Mouse (Mus musculus) WW6 (cell line): ENCODE results near the gene Nme1.

Experiments
- DNase-seq: peaks from one replicate; pipeline ENCODE4 v3.0.0-alpha.2; 2013; ENCODE audit warnings: low read depth, low spot score

Gene Nme1

GRCm38 (mm10) chr11:93968005-93968847 is at the start of gene Nme1, which contains the start of gene Gm20390:
Nme1 (minus strand) TSS chr11:93968521.
Gm20390 (minus strand) TSS chr11:93968293.
- DNase-seq: peak; percentile 99

GRCm38 (mm10) chr11:94003346-94003745 is 35.0 kb upstream of the Nme1 start:
- DNase-seq: no peak

- no peak for DNase-seq
Measured at GRCm38 (mm10) chr11:93999276-93999675, 31.0 kb upstream of the Nme1 start.

- DNase-seq: no peak
Measured at GRCm38 (mm10) chr11:93997141-93997775, 28.9 kb upstream of the Nme1 start.

GRCm38 (mm10) chr11:93996306-93997140 is 28.2 kb upstream of the Nme1 start:
- no peak for DNase-seq

- DNase-seq: peak; percentile 90
Measured at GRCm38 (mm10) chr11:93995720-93996305, 27.5 kb upstream of the Nme1 start, which contains the start of gene Spag9. Spag9 (plus strand) TSS chr11:93996091.

- DNase-seq: no peak
Measured at GRCm38 (mm10) chr11:93995111-93995719, 26.9 kb upstream of the Nme1 start.

GRCm38 (mm10) chr11:93994531-93994930 is 26.2 kb upstream of the Nme1 start:
- DNase-seq: no peak

- no peak for DNase-seq
Measured at GRCm38 (mm10) chr11:93988328-93989062, 20.2 kb upstream of the Nme1 start.

- DNase-seq: no peak
Measured at GRCm38 (mm10) chr11:93987625-93988327, 19.5 kb upstream of the Nme1 start.

GRCm38 (mm10) chr11:93987026-93987425 is 18.7 kb upstream of the Nme1 start:
- DNase-seq: no peak

- DNase-seq: no peak
Measured at GRCm38 (mm10) chr11:93986298-93986697, 18.0 kb upstream of the Nme1 start.

GRCm38 (mm10) chr11:93985265-93985664 is 16.9 kb upstream of the Nme1 start:
- DNase-seq: no peak

GRCm38 (mm10) chr11:93984619-93985018 is 16.3 kb upstream of the Nme1 start:
- DNase-seq: no peak

- DNase-seq: no peak
Measured at GRCm38 (mm10) chr11:93979502-93980049, 11.3 kb upstream of the Nme1 start.

- no peak for DNase-seq
Measured at GRCm38 (mm10) chr11:93972951-93973350, 4.6 kb upstream of the Nme1 start.

GRCm38 (mm10) chr11:93969799-93970198 is 1.5 kb upstream of the Nme1 start:
- DNase-seq: no peak

- no peak for DNase-seq
Measured at GRCm38 (mm10) chr11:93969171-93969570, 850 bp upstream of the Nme1 start.

- no peak for DNase-seq
Measured at GRCm38 (mm10) chr11:93968848-93969128, 467 bp upstream of the Nme1 start.

GRCm38 (mm10) chr11:93967381-93967780 is 940 bp downstream of the Nme1 start:
- no peak for DNase-seq
